Mouse (Mus musculus): ENCODE measurements around the gene Ttc39b.

Gene Ttc39b

DNA sequence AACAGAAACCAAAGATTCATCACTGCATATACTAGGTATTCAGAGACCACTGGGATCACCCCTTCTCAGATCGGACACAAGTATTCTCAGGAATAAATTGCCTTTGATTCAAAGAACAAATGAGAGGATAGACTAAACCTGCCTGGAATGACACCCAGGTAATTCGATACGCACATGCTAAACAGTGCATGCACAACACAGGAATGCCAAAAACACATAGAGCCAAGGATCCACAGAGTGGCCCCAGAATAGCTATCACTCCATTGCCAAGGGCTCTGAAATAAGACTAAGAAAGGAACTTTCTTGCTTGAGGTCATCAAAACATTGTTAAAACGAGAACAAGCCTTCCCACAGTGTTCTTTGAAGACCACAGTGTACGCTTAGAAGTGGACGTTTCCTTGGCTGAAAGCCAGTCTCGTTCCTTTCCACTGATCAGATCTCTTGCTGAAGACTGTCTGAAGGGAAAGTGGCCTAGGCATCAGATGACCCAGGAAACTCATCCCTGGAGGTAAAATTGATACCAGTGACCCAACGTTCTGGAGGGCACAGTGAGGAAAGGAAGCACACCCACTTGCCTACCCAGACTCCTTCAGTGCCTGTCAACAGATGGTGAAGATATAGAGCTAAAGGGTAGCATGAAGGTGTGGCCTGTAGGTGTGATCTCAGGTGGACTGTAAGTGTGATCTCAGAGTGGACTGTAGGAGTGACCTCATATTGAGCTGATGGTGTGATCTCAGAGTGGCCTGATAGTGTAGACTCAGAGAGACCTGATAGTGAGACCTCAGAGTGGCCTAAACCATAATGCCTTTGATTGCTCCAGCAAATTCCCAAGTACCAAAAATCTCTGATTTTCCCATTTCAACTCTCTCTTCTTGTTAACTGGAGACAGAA, 141.6 kb downstream of the Ttc39b start:
- peak; percentile 66 for DNase-seq

DNA sequence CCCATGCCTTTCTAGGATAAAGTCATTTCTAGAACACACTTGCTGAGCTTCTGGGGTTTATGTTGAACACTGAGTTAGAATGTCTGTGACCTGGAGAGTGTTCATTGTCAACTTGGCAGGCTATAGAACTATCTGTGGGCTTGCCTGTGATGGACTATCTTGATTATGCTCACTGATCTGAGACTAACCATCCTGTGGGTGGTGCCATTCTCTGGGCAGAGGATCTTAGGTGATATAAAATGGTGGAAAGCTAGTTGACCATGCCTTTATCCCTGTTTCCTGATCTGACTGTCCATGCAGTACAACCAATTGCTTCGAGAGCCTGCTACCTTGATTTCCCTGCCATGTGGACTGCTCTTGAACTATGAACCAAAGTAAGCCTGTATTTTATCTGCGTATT, 146.6 kb downstream of the Ttc39b start:
- DNase-seq = peak; percentile 53

DNA sequence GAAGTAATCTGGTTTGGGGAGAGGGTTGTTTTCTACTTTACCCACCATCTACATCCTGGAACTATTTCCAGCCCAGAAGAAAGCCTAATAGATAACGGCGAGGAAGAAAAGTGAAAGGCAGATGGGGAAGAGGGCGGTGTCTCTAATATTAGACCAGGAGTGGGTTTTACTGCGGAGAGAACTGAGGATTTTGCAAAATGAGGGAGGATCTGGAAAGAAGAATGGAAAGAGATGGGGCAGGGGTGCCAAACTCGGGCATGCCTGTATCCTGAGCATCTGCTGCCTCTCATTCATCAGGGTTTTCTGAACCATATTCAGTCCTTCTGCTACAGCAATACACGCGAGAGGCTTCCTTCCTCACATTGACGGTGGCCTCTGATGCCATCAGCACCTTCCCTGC, 149.1 kb downstream of the Ttc39b start:
- peak; percentile 70 for DNase-seq

DNA sequence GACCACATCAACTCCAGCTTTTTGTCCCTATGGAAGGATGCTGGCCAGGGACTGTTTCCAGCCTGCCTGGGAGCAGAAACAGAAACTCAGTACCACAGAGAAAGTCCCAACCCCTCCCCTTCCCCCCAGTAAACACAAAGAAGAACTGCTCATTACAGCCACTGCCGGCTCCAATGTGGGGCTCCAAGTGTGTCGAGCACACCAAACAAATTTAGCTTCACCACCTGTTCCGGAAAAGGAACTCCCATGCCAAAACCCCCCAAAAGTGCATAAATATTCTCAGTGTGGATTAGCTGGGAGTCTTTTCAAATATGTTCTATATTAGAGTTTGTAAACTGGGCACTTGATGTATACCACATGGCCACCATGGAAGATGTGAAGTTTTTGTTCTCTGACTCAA, 151.8 kb downstream of the Ttc39b start:
- DNase-seq = no peak

DNA sequence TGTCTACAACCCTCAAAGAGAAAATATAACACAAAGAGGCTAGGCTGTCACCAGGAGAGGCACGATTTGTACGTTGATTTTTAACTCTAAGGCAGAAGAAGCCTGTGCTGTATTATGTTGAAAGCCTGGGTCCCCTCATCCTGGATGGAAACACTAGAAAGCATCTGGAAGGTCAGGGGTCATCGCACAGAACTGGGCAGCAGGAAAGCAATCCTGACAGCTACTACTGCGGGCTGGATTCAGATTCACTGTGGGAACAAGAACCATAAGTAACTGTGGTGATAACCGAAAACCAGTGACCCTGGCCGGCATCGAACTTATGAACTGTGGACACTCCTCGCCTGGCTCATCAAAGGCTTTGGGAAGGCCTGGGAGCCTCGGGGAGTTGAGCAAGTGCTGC, 153.3 kb downstream of the Ttc39b start:
- DNase-seq = no peak

All from heart, adult 11 months (tissue).